Mouse (Mus musculus) MEL (cell line): ENCODE results near the gene Rin2. TPM values are rescaled to one million over a fixed set of nuclear protein-coding genes. Genes with fewer than 3 reads are reported as not detected.

Source experiments
- DNase-seq: peaks from one replicate; pipeline ENCODE4 v3.0.0; 2011; ENCODE audit warnings: low read depth, low spot score
- H3K27ac ChIP-seq: 2 replicates; pipeline ENCODE4 v1.5.1; 2012; ENCODE audit warnings: low read depth, mild to moderate bottlenecking, control low read depth, low read length, moderate library complexity; ENCODE audit not compliant: control insufficient read depth
- H3K27me3 ChIP-seq, 2 experiments: fragments of 150-350 bp in 1 of 2; sonication (generic) in 1 of 2; 2 replicates each; pipeline ENCODE4 v1.6.1; 2012; ENCODE audit warnings: low read length in 2 of 2, mild to moderate bottlenecking in 2 of 2, improper control_type of control experiment in 1 of 2, moderate library complexity in 1 of 2; ENCODE audit not compliant: insufficient read depth in 2 of 2, control insufficient read depth in 1 of 2
- H3K36me3 ChIP-seq, 2 experiments: 2 replicates each; pipeline ENCODE4 v1.6.1; 2012 to 2014; ENCODE audit warnings: low read length in 2 of 2, improper control_type of control experiment in 1 of 2, inconsistent platforms in 1 of 2, mild to moderate bottlenecking in 1 of 2; ENCODE audit not compliant: insufficient read depth in 2 of 2, control insufficient read depth in 1 of 2
- H3K4me1 ChIP-seq, 2 experiments: fragments of 150-350 bp in 1 of 2; sonication (generic) in 1 of 2; 2 replicates each; pipeline ENCODE4 v1.6.1; 2012; ENCODE audit warnings: low read length in 2 of 2, improper control_type of control experiment in 1 of 2, mild to moderate bottlenecking in 1 of 2; ENCODE audit not compliant: insufficient read depth in 2 of 2, control insufficient read depth in 1 of 2
- H3K4me3 ChIP-seq, 2 experiments: fragments of 150-350 bp in 1 of 2; sonication (generic) in 1 of 2; 2 replicates each; pipeline ENCODE4 v1.5.1; 2012; ENCODE audit warnings: low read depth in 2 of 2, low read length in 2 of 2, mild to moderate bottlenecking in 2 of 2, moderate library complexity in 2 of 2, control low read depth in 1 of 2, improper control_type of control experiment in 1 of 2; ENCODE audit not compliant: control insufficient read depth in 1 of 2, insufficient read depth in 1 of 2
- H3K79me2 ChIP-seq: 2 replicates; pipeline ENCODE4 v1.6.1; 2012; ENCODE audit warnings: mild to moderate bottlenecking, low read length, moderate library complexity; ENCODE audit not compliant: control insufficient read depth, poor library complexity, insufficient read depth
- H3K9ac ChIP-seq: 2 replicates; pipeline ENCODE4 v1.6.1; 2012; ENCODE audit warnings: low read depth, mild to moderate bottlenecking, control low read depth, low read length, moderate library complexity; ENCODE audit not compliant: control insufficient read depth, poor library complexity, severe bottlenecking
- H3K9me3 ChIP-seq: fragments of 150-350 bp; sonication (generic); replicated peaks from 2 replicates; pipeline ENCODE4 v1.6.1; 2012; ENCODE audit warnings: mild to moderate bottlenecking, low read length, improper control_type of control experiment, moderate library complexity; ENCODE audit not compliant: insufficient read depth
- CHD2 ChIP-seq: IDR thresholded peaks from 2 replicates; pipeline ENCODE4 v1.6.1; 2011; ENCODE audit warnings: low read length, improper control_type of control experiment
- CTCF ChIP-seq, 3 experiments: IDR thresholded peaks in 2 of 3; conservative IDR thresholded peaks in 1 of 3; 2 replicates each; pipeline ENCODE4 v1.5.1; 2011 to 2012; ENCODE audit warnings: low read length in 3 of 3, low read depth in 2 of 3, mild to moderate bottlenecking in 2 of 3, improper control_type of control experiment in 1 of 3, inconsistent platforms in 1 of 3, mixed read lengths in 1 of 3, moderate library complexity in 1 of 3; ENCODE audit not compliant: control insufficient read depth in 1 of 3, insufficient read depth in 1 of 3, poor library complexity in 1 of 3, severe bottlenecking in 1 of 3
- E2F4 ChIP-seq: IDR thresholded peaks from 2 replicates; pipeline ENCODE4 v1.6.1; 2011; ENCODE audit warnings: low read depth, low read length, improper control_type of control experiment, borderline replicate concordance
- EP300 ChIP-seq, 2 experiments: IDR thresholded peaks; 2 replicates each; pipeline ENCODE4 v1.6.1; 2011; ENCODE audit warnings: improper control_type of control experiment in 2 of 2, low read length in 2 of 2, low read depth in 1 of 2, mild to moderate bottlenecking in 1 of 2
- ETS1 ChIP-seq: IDR thresholded peaks from 2 replicates; pipeline ENCODE4 v1.6.1; 2012; ENCODE audit warnings: low read depth, mild to moderate bottlenecking, inconsistent platforms, low read length, improper control_type of control experiment, moderate library complexity
- GATA1 ChIP-seq: IDR thresholded peaks from 2 replicates; pipeline ENCODE4 v1.6.1; 2011; ENCODE audit warnings: low read depth, low read length, improper control_type of control experiment
- JUND ChIP-seq: IDR thresholded peaks from 2 replicates; pipeline ENCODE4 v1.6.1; 2011; ENCODE audit warnings: low read depth, mild to moderate bottlenecking, improper control_type of control experiment, low read length
- KAT2A ChIP-seq: conservative IDR thresholded peaks from 2 replicates; pipeline ENCODE4 v1.6.1; 2012; ENCODE audit warnings: low read depth, low read length, improper control_type of control experiment, inconsistent platforms
- MAZ ChIP-seq: IDR thresholded peaks from 2 replicates; pipeline ENCODE4 v1.6.1; 2012; ENCODE audit warnings: low read depth, mild to moderate bottlenecking, inconsistent platforms, low read length, improper control_type of control experiment
- MEF2A ChIP-seq: IDR thresholded peaks from 2 replicates; pipeline ENCODE4 v1.6.1; 2014; ENCODE audit warnings: low read depth, mild to moderate bottlenecking, inconsistent platforms, low read length, improper control_type of control experiment; ENCODE audit not compliant: poor library complexity, insufficient replicate concordance, severe bottlenecking; ENCODE audit errors: extremely low read depth
- MXI1 ChIP-seq: IDR thresholded peaks from 2 replicates; pipeline ENCODE4 v1.6.1; 2011; ENCODE audit warnings: mild to moderate bottlenecking, low read depth, low read length, improper control_type of control experiment
- NRF1 ChIP-seq: IDR thresholded peaks from 2 replicates; pipeline ENCODE4 v1.6.1; 2014; ENCODE audit warnings: low read depth, mild to moderate bottlenecking, inconsistent platforms, low read length, improper control_type of control experiment, moderate library complexity; ENCODE audit not compliant: poor library complexity, insufficient read depth, severe bottlenecking
- POLR2A ChIP-seq, 2 experiments: IDR thresholded peaks; 2 replicates each; pipeline ENCODE4 v1.6.1; 2011 to 2012; ENCODE audit warnings: low read length in 2 of 2, mild to moderate bottlenecking in 2 of 2, control low read depth in 1 of 2, improper control_type of control experiment in 1 of 2, low read depth in 1 of 2, moderate library complexity in 1 of 2; ENCODE audit not compliant: control insufficient read depth in 1 of 2, insufficient read depth in 1 of 2, poor library complexity in 1 of 2
- RAD21 ChIP-seq: IDR thresholded peaks from 2 replicates; pipeline ENCODE4 v1.6.1; 2011; ENCODE audit warnings: mild to moderate bottlenecking, low read depth, low read length, improper control_type of control experiment
- RCOR1 ChIP-seq: IDR thresholded peaks from 2 replicates; pipeline ENCODE4 v1.6.1; 2012; ENCODE audit warnings: low read depth, mild to moderate bottlenecking, inconsistent platforms, low read length, improper control_type of control experiment
- TAL1 ChIP-seq: IDR thresholded peaks from 2 replicates; pipeline ENCODE4 v1.6.1; 2012; ENCODE audit warnings: mild to moderate bottlenecking, inconsistent platforms, low read length, moderate library complexity, mixed read lengths
- ZKSCAN1 ChIP-seq: IDR thresholded peaks from 2 replicates; pipeline ENCODE4 v1.6.1; 2012; ENCODE audit warnings: low read depth, mild to moderate bottlenecking, inconsistent platforms, low read length, improper control_type of control experiment, moderate library complexity
- ZMIZ1 ChIP-seq: IDR thresholded peaks from 2 replicates; pipeline ENCODE4 v1.6.1; 2012; ENCODE audit warnings: low read depth, mild to moderate bottlenecking, inconsistent platforms, low read length, improper control_type of control experiment, moderate library complexity
- polyA plus RNA-seq, 2 experiments: library from polyadenylated mRNA; stranded (reverse) in 1 of 2; unstranded in 1 of 2; fragments of >175 nt in 1 of 2; fragments of >200 nt in 1 of 2; gene quantifications; 2 replicates each; pipeline versions ENCODE4 v1.2.1 to v1.2.4; 2012; ENCODE audit warnings: low replicate concordance in 2 of 2, low read depth in 1 of 2; ENCODE audit not compliant: insufficient read length in 2 of 2, insufficient read depth in 1 of 2, missing spikeins in 1 of 2
- total RNA-seq: library from RNA; depleted of rRNA; stranded (reverse); fragments of 300-350 nt; gene quantifications from 2 replicates; pipeline ENCODE4 v1.2.3, GENCODE M21; 2012

Rin2 gene
- total and polyA plus RNA-seq, 3 experiments, result 0.01 TPM; not detected in 2

GRCm38 (mm10) chr2:145903061-145903901 lies 228.3 kb downstream of the Rin2 start (continued):
- TF ChIP-seq KAT2A, result peak; percentile 81; the same call in 1 of the 2 replicates
- TF ChIP-seq MEF2A, result no peak
- TF ChIP-seq GATA1, result no peak
- TF ChIP-seq, all 39 proteins: peak for 15

- peak; percentile 32 for DNase-seq
- peaks cover 38% of the 10 kb centered on the region for H3K79me2 ChIP-seq
- peaks cover 2 to 8% of the 10 kb centered on the region in 2 experiments; a peak in 3 of 4 replicates for H3K4me1 ChIP-seq
- no peaks in the 10 kb centered on the region for H3K27me3 ChIP-seq
- H3K4me3 ChIP-seq, result peak overlapping the region; percentile 67 to 97
- TF ChIP-seq CHD2, result no peak
- no peak for TF ChIP-seq RCOR1
- TF ChIP-seq TAL1, result no peak
- TF ChIP-seq KAT2A, result no peak
- 0 out of 2 replicates have a peak, but pooled peaks have one; percentile 3 for TF ChIP-seq MXI1
- no peak for TF ChIP-seq E2F4
- no peak for TF ChIP-seq CTCF (IDR thresholded peaks at IDR 0.05 in 2 of 3, conservative IDR thresholded peaks at IDR 0.05 in 1 of 3; ENCODE audit: control insufficient read depth in 1 of 3, insufficient read depth in 1 of 3, low read depth in 2 of 3, low read length in 3 of 3, poor library complexity in 1 of 3, severe bottlenecking in 1 of 3)
- TF ChIP-seq RAD21, result no peak
- no peak for TF ChIP-seq ETS1
- no peak for TF ChIP-seq NRF1
- no peak for TF ChIP-seq MEF2A
- TF ChIP-seq JUND, result no peak
- no peak for TF ChIP-seq EP300 (IDR thresholded peaks at IDR 0.05; ENCODE audit: low read depth in 1 of 2, low read length in 2 of 2)
- 0 out of 2 replicates have a peak, but pooled peaks have one; percentile 28 for TF ChIP-seq ZMIZ1
- no peak for TF ChIP-seq ZKSCAN1
- no peak for TF ChIP-seq MAZ
- no peak for TF ChIP-seq POLR2A (IDR thresholded peaks at IDR 0.05; ENCODE audit: control insufficient read depth in 1 of 2, insufficient read depth in 1 of 2, low read depth in 1 of 2, low read length in 2 of 2, poor library complexity in 1 of 2)
- TF ChIP-seq GATA1, result no peak
- peak overlapping the region; percentile 96 for H3K9ac ChIP-seq
- no peak overlapping the region for H3K27ac ChIP-seq
- H3K36me3 ChIP-seq, result peaks cover 6 to 14% of the 10 kb centered on the region in 2 experiments; a peak in 3 of 4 replicates
- no peaks in the 10 kb centered on the region for H3K9me3 ChIP-seq
Observed at GRCm38 (mm10) chr2:145903983-145904616, 229.1 kb downstream of the Rin2 start.
